Mouse (Mus musculus): ENCODE data around the gene Pcnx3.
"Not testable (repeated sequence)": the region's sequence is repeated elsewhere in the genome, so short reads cannot be mapped to it uniquely, and the experiment has no call there.

The Pcnx3 gene

DNA sequence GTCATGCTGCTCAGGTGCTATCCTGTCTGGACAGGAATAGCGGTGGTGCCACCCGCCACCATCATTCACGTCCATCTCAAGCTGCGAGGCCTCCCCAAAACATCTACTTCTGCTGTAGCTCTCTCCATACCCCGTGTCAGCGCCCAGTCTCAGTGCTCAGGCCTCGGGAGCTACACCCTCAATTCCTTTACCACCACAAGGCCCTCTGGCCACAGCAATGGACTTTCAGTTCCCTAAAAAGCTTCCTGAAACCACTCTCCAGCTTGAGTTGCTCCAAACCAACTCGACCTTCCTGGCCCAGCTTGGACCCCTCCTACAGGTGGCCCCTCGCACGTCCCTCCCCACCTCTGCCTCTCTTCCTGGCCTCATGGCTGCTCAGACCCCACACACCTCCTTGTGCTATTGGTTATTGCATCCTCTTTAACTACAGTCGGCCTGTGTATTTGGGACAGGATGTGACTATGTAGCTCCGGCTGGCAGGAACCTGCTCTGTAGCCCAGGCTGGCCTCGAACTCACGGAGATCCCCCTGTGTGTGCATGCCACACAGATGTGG, 23.3 kb upstream of the Pcnx3 start:
- DNase-seq, result no peak

GRCm38 (mm10) chr19:5711218-5711617, 22.5 kb upstream of the Pcnx3 start:
- DNase-seq, result peak; percentile 58 to 60

DNA sequence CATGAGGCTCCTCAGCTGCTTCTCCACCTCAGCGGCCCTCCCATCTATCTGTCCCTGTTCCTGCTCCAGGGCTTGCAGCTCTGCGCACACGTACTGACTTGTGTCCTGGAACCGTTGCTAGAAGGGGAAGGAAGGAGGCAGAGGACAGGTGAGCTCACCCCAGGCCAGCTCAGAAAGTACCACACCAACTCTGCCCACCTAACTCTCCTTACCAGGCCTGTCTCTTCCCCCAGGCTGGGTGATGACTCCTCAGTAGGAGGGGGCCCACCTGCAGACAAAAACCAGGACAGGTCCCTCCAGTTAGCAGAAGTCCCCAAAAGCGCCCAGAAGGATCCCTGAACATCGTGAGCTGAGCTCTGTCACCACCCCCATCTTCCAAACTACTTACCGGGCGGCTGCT, 21.9 kb upstream of the Pcnx3 start:
- no peak for DNase-seq

GRCm38 (mm10) chr19:5710068-5710467, 21.4 kb upstream of the Pcnx3 start:
- DNase-seq, result no peak

DNA sequence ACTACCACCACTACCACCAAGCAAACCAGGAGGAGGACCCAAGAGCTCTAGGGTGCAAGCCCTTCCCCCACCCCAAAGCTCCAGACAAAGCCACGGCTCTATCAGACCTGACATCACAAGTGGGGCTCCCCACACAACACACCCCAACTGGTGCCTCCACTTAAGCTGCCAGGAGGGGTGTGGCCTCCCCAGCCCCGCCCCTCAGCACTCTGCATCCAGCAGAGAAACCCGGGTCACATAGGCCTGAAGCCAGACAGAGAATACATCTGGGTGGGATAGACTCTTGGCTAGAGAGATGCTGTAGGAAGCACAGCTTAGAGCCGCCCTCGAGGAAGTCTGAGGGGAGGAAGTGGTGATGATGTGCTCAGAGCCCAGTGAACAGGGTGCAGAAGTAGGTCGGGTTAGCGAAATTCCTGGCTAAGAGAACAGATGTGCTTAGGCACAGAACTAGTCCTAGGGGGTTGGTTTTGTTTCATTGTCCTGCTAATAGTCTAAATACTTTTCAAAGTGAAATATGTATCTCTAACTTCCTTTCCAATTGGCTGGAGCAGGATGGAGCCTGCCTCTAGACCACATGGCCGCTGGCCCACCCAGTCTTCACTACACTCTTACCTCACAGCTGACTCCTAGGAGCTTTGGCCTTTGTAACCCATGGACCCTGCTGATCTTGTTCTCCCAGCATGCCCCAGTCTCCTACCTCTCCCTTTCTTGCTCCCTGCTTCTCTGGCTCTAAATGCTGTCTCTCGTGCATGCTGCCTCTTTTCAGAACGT, 16.3 kb upstream of the Pcnx3 start:
- peak; percentile 53 to 67 for DNase-seq

- peak in 1 of 2 experiments; percentile 52 for DNase-seq
Observed at GRCm38 (mm10) chr19:5704163-5704800, 15.6 kb upstream of the Pcnx3 start, which contains the start of gene Kcnk7. Kcnk7 (plus strand) TSS chr19:5704367.

GRCm38 (mm10) chr19:5695849-5696462, 7.2 kb upstream of the Pcnx3 start:
- DNase-seq, result no peak

DNA sequence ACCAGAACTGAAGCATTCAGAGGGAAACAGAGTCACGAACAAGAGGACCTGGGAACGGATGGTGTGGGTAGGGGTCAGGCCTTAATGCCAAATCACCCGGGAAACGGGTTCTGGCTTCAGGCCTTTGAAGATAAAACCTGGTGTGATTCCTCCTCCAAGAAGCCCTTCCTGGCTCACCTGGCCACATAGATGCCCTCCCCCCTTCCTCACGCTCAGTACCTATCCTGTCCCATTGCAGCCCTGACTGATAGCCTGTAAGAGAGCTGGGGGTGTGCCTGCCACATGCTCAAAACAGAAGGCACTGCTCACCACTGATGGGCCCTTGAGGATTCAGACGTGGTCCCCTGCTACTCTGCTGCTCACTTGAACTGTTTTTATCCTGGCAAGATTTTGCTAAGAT, 5.1 kb upstream of the Pcnx3 start:
- DNase-seq, result no peak

DNA sequence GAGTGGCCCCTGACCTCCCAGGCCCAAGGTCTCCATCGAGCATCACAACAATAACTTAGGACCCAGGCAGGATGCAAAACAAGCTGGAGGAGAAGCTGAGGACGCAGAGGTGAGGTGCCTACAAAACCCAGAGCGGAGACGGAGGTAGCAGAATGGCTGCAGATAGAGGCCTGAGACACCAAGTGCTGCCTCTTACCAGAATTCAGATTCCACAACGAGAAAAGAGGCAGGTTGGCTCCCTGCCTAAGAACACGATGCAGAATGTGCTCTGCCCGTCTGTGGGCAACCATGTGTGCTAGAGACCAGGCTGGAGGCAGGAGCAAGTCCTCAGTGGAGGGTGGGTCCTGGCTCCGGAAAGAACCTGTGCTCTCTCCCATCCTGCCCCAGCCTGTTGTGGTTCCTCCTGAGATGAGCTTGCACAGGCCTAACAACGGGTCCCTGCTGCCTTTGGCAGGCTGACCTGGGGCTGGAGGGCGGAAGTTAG, 4.2 kb upstream of the Pcnx3 start:
- no peak for DNase-seq

- peak in 1 of 2 experiments; percentile 30 for DNase-seq
Observed at GRCm38 (mm10) chr19:5692086-5692912, 3.6 kb upstream of the Pcnx3 start.

- DNase-seq, result no peak
Observed at GRCm38 (mm10) chr19:5691601-5692000, 2.9 kb upstream of the Pcnx3 start.

DNA sequence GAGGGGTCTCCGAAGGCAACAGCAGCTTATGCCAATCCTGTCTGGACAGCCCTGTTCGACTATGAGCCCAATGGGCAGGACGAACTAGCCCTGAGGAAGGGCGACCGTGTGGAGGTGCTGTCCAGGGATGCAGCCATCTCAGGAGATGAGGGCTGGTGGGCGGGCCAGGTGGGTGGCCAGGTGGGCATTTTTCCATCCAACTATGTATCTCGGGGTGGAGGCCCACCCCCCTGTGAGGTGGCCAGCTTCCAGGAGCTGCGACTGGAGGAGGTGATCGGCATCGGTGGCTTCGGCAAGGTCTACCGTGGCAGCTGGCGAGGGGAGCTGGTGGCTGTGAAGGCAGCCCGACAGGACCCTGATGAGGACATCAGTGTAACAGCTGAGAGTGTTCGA, 1.6 kb upstream of the Pcnx3 start:
- no peak for DNase-seq

DNA sequence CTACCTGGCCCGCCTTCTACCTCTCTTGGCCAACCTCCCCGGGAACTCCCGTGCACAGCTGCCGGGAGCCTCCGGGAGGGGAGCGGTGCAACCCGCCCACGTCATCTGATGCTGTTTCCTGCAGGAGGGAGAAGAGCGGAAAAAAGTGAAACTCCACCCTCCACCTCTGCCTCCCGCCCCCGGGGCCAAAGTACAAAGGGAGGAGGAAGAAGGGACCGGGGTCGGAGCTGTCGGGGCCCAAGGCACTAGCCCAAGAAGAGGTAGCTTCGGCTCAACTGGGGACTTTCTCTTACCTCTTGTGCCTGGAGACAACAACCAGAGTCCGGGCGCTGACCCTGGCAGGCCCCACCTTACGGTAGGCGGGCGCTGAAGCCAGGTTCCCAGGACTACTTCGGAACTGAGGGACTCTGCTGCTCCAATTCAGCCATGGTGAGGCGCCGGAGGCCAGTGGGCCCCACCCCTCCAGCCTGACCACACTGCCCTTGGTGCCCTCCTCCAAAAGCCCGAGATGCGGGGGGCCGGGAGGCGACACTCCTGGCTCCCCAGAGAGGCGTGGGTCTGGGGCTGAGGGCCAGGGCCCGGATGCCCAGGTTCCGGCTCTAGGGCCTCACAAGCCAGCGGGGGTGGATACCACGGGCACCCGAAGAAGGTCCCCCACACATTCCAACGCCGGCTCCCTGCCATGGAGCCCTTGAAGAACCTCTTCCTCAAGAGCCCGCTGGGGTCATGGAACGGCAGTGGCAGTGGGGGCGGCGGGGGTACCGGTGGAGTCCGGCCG, 1.0 kb upstream of the Pcnx3 start:
- peak; percentile 89 to 95 for DNase-seq

GRCm38 (mm10) chr19:5689088-5689428, 350 bp upstream of the Pcnx3 start:
- DNase-seq, result no peak

- no peak for DNase-seq
Observed at GRCm38 (mm10) chr19:5687738-5688137, 970 bp downstream of the Pcnx3 start.

GRCm38 (mm10) chr19:5686954-5687353, 1.8 kb downstream of the Pcnx3 start:
- DNase-seq, result not testable (repeated sequence)

- no peak for DNase-seq
Observed at GRCm38 (mm10) chr19:5686437-5686836, 2.3 kb downstream of the Pcnx3 start.

DNA sequence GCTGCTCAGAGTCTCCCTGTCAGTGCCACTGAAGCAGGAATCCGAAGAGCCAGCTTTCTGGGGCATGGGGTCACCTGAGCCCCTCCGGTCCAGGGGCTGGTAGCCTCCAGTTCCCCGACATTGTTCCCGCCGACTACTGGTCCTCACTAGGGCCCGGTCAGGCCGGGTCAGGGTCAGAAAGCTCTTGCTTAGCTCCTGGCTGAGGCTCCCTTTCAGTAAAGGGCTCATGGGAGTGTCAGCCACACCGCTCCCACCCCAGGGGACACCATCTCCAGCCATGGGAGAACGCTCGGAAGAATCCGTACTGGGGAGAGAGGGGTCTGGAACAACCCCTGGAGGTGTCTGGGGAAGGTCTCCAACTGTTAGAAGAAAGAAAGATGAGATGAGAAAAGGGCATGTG, 2.8 kb downstream of the Pcnx3 start:
- DNase-seq, result no peak

- peak in 1 of 2 experiments; percentile 15 for DNase-seq
Observed at GRCm38 (mm10) chr19:5685431-5685830, 3.3 kb downstream of the Pcnx3 start.

DNA sequence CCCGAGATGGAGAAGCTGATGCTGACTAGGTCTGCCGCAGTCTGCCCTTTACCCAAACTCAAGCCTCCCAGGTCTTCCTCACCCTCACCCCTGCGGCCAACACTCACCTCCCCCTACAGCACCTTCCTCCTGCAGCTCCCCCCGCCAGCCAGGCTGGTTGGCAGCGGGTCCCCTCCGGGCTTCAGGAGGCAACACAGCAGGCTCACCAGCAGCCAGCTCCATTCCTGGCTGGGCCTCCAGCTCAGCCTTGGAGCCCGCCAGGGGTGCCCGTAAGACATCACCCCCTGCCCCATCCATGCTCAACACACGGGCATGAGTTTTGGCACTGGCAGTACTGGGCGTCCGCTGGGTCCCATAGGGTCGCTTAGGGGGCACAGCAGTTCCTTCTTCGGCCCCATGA, 3.7 kb downstream of the Pcnx3 start:
- DNase-seq, result peak in 1 of 2 experiments; percentile 16

DNA sequence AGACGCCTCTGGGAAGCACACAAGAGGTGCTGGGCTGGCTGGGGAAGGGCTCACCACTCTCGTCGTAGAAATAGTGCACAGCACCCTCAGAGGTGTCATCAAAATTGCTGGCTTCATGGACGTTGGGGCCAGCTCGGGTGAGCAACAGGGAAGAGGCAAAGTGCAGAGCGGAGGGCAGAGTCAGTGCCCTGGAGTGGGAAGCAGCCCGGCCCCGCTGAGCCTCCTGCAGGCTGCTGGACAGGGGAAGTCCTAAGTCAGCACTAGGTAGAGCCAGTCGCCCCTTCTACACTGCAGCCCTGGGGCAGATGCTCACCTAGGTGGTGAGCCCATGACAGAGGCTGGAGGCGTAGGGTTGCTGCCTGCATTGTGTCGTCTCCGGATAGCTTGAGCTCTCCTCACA, 4.5 kb downstream of the Pcnx3 start:
- DNase-seq, result no peak

DNA sequence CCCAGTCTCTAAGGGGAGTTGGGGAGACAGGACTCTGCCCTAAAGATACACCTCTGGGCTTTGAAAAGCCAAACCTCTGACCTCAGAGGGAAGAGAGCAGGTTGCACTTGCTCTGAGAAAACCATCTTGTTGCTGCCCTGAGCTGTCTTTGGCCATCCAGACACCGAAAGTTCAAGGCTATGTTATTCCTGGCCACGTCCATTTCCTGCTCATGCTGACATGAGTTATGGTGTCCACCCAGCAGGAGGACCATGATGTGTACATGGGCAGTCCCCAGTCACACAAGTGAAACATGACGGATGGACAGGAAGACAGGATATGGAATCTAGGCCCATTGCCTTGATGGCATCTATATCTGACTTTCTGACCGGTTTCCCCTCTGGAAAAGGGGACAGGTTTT, 8.3 kb downstream of the Pcnx3 start:
- DNase-seq, result no peak

Data from thymus, postnatal 36 days (tissue).